Mouse (Mus musculus) olfactory bulb, adult 2 months (tissue): ENCODE measurements around the gene Idh3a.

Experiments used
- CTCF ChIP-seq: fragments of 200-500 bp; IDR thresholded peaks from 2 replicates; pipeline ENCODE4 v1.5.1; 2012; ENCODE audit warnings: low read depth, mild to moderate bottlenecking, low read length, moderate library complexity; ENCODE audit not compliant: insufficient read depth
- POLR2A ChIP-seq: fragments of 200-500 bp; IDR thresholded peaks from 2 replicates; pipeline ENCODE4 v1.6.1; 2012; ENCODE audit warnings: mild to moderate bottlenecking, low read depth, low read length, moderate library complexity; ENCODE audit not compliant: insufficient read depth

- TF ChIP-seq CTCF (no peak), POLR2A (no peak)
Observed at GRCm38 (mm10) chr9:54639192-54639591, 53.1 kb downstream of the Idh3a start.
